Mouse (Mus musculus): ENCODE results near the gene Serpina3g. TPM values are rescaled to one million over a fixed set of nuclear protein-coding genes. Genes with fewer than 3 reads are reported as not detected.
"Not testable (repeated sequence)": the region's sequence is repeated elsewhere in the genome, so short reads cannot be mapped to it uniquely, and the experiment has no call there.

Serpina3g gene
- 0.56 and 0.80 TPM in 2 replicates for polyA plus RNA-seq (2015; fragmentation: Nextera tagmentation; extraction: Ambion mirVana)

DNA sequence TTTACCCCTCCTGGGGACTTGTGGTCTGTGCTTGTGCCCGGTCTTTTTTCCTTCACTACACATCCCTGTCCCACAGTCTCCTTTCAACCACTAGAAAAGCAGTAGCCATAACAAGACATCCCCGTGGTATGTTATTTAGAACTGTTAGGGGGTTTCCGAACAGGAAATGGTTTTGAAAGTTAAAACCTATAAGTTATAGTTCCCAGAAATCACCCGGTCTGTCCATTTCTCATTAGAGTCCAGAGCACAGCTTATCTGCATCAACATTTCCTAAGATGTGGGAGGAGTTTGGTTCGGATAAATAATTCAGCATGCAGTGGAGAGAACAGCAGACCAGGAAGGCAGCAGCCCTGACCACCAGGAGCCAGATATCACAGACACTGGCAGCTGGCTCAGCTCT lies at the start of gene Serpina3g:
Gene Serpina3g (plus strand): TSS at position 331 of the 400 bp plus-strand sequence.
- no peaks in the 10 kb centered on the region for H3K27me3 ChIP-seq (replicated peaks)
- WGBS = 72% methylated on average over 5 of the region's 5 CpGs
- no peak for ATAC-seq (replicated peaks)
- H3K4me1 ChIP-seq = no peaks in the 10 kb centered on the region
- no peak within 1 kb of the TSS for H3K27ac ChIP-seq
- H3K4me3 ChIP-seq = no peak within 1 kb of the TSS
- H3K4me2 ChIP-seq = no peak within 1 kb of the TSS
- H3K9me3 ChIP-seq = no peaks in the 10 kb centered on the region
- no peak within 1 kb of the TSS for H3K9ac ChIP-seq
- no peaks in the 10 kb centered on the region for H3K36me3 ChIP-seq (replicated peaks)

DNA sequence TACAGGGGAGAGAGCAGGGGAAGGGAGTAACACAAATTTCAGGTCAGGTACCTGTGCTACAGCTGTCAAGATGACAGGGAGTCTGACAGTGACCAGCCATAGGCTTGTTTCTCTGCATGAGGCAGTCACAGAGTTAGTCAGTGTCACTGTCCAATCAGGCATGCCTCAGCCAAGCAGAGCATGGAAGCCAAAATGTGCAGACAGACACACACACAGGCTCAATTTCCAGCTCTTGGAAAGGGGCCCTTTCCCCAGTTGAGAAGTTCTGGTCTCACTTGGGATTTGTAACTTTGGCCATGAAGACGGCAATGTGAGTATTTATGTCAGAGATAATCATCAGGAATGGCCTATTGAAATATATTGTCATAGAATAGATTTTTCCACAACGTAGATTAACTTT lies 46.8 kb upstream of the Serpina3g start:
- Histone ChIP-seq H3K4me1 (no peaks in the 10 kb centered on the region), H3K27ac (no peak overlapping the region), H3K27me3 (replicated peaks) (no peaks in the 10 kb centered on the region), H3K9me3 (no peaks in the 10 kb centered on the region), H3K4me2 (no peak overlapping the region), H3K36me3 (replicated peaks) (no peaks in the 10 kb centered on the region), H3K9ac (no peak overlapping the region), H3K4me3 (no peak overlapping the region)
- ATAC-seq (replicated peaks) = no peak
- WGBS = 71% methylated on average over 2 of the region's 2 CpGs

DNA sequence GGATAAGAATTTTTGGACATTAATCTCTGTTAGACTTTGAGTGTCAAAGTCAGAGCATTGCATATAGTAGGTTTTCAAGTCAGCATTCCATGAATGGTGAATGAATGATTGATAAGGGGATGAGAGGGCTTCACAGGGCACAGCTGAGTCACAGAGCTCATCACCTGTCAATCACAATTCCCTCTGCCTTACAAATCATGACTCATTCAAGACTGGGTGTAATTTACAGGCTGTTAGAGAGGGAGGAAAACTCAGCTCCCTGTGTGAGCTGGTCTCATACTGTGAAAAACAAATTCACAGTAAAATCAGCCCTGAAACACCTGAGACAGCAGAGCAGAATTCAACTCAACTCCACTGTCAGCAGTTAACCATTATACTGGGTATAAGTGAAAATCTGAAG lies 45.2 kb upstream of the Serpina3g start:
- no peak overlapping the region for H3K9ac ChIP-seq
- H3K9me3 ChIP-seq = no peaks in the 10 kb centered on the region
- H3K4me1 ChIP-seq = no peaks in the 10 kb centered on the region
- no peak overlapping the region for H3K27ac ChIP-seq
- ATAC-seq (replicated peaks) = no peak
- H3K4me3 ChIP-seq = no peak overlapping the region
- H3K4me2 ChIP-seq = no peak overlapping the region
- H3K27me3 ChIP-seq (replicated peaks) = no peaks in the 10 kb centered on the region
- H3K36me3 ChIP-seq (replicated peaks) = no peaks in the 10 kb centered on the region

DNA sequence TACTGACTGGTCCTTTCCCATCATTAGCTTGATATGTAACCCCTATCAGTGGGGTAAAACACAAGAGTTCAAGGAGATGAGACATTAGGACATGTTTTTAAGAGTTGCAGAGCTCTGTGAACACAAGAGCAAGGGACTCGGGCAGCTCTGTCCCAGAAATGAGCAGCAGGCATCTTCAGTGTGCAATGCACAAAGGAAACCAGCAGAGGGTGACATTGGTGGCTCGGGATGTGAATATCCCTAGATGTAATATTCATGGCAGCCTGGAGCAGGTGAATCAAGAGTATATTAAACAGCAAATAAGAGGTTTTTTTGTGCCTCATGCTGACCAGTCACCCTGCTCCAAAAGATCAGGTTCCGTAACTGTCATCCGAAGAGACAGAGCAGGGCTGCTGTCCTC lies 26.9 kb upstream of the Serpina3g start:
- 80% methylated on average over 4 of the region's 4 CpGs for WGBS
- H3K4me1 ChIP-seq = no peaks in the 10 kb centered on the region
- ATAC-seq (replicated peaks) = no peak

DNA sequence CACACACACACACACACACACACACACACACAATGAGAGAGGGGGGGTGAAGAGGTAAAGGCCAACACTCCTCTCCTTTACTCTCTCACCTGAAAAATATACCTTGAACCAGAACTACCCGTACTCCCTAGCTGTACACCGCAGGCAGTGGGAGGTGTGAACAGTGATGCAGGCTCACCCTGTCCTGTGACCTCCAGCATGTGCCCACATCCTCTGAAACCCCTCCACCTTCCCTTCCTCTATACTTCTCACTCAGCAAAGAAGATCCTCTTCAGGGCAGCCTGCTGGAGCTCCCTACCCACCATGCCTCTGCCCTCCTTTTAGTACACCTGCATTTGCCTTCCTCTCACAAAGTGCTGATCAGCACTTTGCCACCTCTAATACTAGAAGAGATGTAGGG lies 26.2 kb upstream of the Serpina3g start:
- no peaks in the 10 kb centered on the region for H3K4me1 ChIP-seq
- H3K27ac ChIP-seq = no peak overlapping the region
- no peaks in the 10 kb centered on the region for H3K36me3 ChIP-seq (replicated peaks)
- no peak overlapping the region for H3K4me2 ChIP-seq
- no peak overlapping the region for H3K4me3 ChIP-seq
- WGBS = 91% methylated on average over 2 of the region's 2 CpGs
- ATAC-seq (replicated peaks) = no peak
- no peaks in the 10 kb centered on the region for H3K9me3 ChIP-seq
- no peaks in the 10 kb centered on the region for H3K27me3 ChIP-seq (replicated peaks)
- H3K9ac ChIP-seq = no peak overlapping the region

More for the DNA sequence above, 26.9 kb upstream of the Serpina3g start:
- no peak overlapping the region for H3K9ac ChIP-seq
- H3K36me3 ChIP-seq (replicated peaks) = no peaks in the 10 kb centered on the region
- H3K27ac ChIP-seq = no peak overlapping the region
- no peaks in the 10 kb centered on the region for H3K9me3 ChIP-seq
- no peak overlapping the region for H3K4me3 ChIP-seq
- H3K4me2 ChIP-seq = no peak overlapping the region
- H3K27me3 ChIP-seq (replicated peaks) = no peaks in the 10 kb centered on the region

DNA sequence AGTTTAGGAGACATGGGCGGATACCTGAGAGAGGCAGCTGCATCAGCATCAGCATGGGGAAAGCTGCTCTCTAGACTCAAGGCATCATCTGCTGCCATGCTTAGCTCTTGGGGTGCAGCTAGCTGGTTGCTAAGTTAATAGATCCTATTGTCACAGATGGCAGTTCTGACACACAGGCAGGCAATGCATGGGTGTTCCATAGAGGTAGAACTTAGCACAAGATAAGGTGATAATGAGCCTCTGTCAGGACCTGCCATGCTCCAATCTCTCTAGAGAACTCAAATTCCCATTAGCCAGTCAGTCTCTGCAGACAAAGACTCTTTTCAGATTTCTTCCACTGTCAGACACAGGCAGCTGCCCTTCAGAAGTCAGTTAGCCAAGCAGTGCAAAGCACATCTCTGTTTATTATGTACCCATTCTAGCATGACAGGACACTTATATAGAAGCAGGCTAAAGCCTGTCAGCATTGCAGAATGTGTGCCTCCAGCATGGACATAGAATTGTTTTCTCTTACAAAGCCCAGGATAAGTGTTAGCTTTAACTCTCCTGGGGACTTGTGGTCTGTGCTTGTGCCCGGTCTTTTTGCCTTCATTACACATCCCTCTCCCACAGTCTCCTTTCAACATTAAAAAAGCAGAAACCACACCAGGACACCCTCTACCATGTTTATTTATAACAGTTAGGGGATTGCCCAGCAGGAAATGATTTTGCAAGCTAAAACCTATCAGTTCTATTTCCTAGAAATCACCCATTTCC lies 22.2 kb upstream of the Serpina3g start:
- no peak overlapping the region for H3K4me3 ChIP-seq
- H3K27me3 ChIP-seq (replicated peaks) = no peaks in the 10 kb centered on the region
- no peak overlapping the region for H3K9ac ChIP-seq
- H3K27ac ChIP-seq = 0 out of 2 replicates have a peak overlapping the region, but pooled peaks have one; percentile 11
- 34% methylated on average over 2 of the region's 2 CpGs for WGBS
- no peaks in the 10 kb centered on the region for H3K36me3 ChIP-seq (replicated peaks)
- H3K4me1 ChIP-seq = no peaks in the 10 kb centered on the region
- no peaks in the 10 kb centered on the region for H3K9me3 ChIP-seq
- peak; percentile 54 for ATAC-seq (replicated peaks)
- no peak overlapping the region for H3K4me2 ChIP-seq

DNA sequence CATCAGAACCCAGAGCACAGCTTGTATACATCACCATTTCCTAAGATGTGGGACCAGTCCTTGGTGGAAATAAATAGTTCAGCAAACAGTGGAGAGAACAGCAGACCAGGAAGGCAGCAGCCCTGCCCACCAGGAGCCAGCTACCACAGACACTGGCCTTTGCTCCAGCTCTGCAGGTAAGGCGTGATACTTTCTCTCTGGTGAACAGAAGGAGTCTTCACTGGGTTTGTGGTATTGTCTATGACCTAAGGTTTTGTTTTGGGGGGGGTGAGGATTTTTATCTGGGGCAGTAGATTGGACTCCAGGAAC lies 21.6 kb upstream of the Serpina3g start, which contains the start of gene Serpina3f:
Gene Serpina3f (plus strand): TSS at position 100 of the 309 bp plus-strand sequence.
- Histone ChIP-seq H3K4me2 (no peak within 1 kb of the TSS), H3K9ac (no peak within 1 kb of the TSS), H3K36me3 (replicated peaks) (no peaks in the 10 kb centered on the region), H3K27ac (0 out of 2 replicates have a peak within 1 kb of the TSS, but pooled peaks have one; percentile 11), H3K4me1 (no peaks in the 10 kb centered on the region), H3K4me3 (no peak within 1 kb of the TSS), H3K27me3 (replicated peaks) (no peaks in the 10 kb centered on the region), H3K9me3 (no peaks in the 10 kb centered on the region)
- no peak for ATAC-seq (replicated peaks)
- WGBS = 51% methylated on average over 1 of the region's 1 CpGs

DNA sequence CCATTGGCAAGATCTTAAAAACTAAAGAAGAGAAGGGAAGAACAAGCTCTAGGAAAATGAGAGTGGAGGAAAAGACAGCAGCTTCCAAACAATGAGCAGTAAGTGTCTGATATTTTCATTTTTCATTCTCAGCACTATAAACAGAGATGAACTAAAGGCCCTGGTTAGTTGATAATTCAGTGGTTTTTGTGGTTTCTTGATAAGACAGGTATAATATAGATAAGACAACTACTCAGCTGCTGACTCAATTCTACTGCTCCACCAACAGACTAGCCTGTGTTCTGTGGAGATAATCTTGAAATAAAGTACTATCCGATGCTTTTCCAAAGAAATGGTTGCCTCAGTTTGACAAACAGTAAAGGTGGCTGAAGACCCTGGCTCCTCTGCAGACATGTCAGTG lies 20.8 kb upstream of the Serpina3g start:
- H3K9ac ChIP-seq = no peak overlapping the region
- no peaks in the 10 kb centered on the region for H3K4me1 ChIP-seq
- no peak overlapping the region for H3K27ac ChIP-seq
- 94% methylated on average over 1 of the region's 1 CpGs for WGBS
- ATAC-seq (replicated peaks) = no peak
- no peaks in the 10 kb centered on the region for H3K9me3 ChIP-seq
- no peaks in the 10 kb centered on the region for H3K36me3 ChIP-seq (replicated peaks)
- H3K27me3 ChIP-seq (replicated peaks) = no peaks in the 10 kb centered on the region
- H3K4me2 ChIP-seq = no peak overlapping the region
- no peak overlapping the region for H3K4me3 ChIP-seq

DNA sequence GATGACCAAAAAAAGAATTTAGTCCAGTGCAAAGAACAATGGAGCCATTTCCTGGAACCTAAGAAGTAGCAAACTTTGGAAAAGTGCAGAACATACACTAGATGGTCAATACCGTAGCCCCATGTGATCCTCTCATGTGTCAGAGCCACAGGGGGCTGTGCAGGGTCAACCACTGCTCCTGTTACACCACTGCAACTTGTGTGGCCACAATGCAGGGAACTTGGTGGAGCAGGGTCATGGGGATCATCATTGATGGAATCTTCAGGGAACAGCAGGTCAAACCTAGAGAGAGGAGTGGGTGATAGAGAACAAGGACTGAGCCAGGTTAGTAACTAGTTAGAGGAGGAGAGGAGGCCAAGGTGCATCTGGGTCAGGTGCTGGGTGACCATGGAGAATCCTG lies 14.4 kb upstream of the Serpina3g start:
- Histone ChIP-seq H3K9me3 (no peaks in the 10 kb centered on the region), H3K4me3 (no peak overlapping the region), H3K27ac (no peak overlapping the region), H3K4me2 (no peak overlapping the region), H3K9ac (no peak overlapping the region), H3K27me3 (replicated peaks) (no peaks in the 10 kb centered on the region), H3K36me3 (replicated peaks) (no peaks in the 10 kb centered on the region), H3K4me1 (no peaks in the 10 kb centered on the region)
- no peak for ATAC-seq (replicated peaks)
- WGBS = 79% methylated on average over 1 of the region's 1 CpGs

DNA sequence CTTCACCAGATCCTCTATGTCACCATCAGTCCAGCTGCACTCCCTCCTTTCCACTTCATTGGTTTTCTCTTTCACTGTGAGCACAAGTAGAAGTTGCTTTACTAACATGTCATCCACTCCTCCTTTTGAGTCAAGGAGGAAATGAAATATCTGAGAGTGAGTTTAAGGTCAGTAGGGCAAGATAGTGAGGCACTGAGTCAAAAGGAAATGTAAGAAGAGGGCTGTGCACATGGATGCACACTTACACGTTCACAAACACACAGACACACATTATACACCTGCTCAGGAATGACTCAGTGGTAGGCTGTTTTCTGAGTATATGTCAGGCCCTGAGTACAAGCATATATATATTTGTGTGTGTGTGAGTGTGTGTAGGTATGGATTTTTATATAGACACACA lies 12.4 kb upstream of the Serpina3g start:
- Histone ChIP-seq H3K27ac (no peak overlapping the region), H3K9ac (no peak overlapping the region), H3K4me2 (no peak overlapping the region), H3K4me3 (no peak overlapping the region), H3K36me3 (replicated peaks) (no peaks in the 10 kb centered on the region), H3K27me3 (replicated peaks) (no peaks in the 10 kb centered on the region), H3K4me1 (no peaks in the 10 kb centered on the region), H3K9me3 (no peaks in the 10 kb centered on the region)
- ATAC-seq (replicated peaks) = no peak
- WGBS = 73% methylated on average over 1 of the region's 1 CpGs

DNA sequence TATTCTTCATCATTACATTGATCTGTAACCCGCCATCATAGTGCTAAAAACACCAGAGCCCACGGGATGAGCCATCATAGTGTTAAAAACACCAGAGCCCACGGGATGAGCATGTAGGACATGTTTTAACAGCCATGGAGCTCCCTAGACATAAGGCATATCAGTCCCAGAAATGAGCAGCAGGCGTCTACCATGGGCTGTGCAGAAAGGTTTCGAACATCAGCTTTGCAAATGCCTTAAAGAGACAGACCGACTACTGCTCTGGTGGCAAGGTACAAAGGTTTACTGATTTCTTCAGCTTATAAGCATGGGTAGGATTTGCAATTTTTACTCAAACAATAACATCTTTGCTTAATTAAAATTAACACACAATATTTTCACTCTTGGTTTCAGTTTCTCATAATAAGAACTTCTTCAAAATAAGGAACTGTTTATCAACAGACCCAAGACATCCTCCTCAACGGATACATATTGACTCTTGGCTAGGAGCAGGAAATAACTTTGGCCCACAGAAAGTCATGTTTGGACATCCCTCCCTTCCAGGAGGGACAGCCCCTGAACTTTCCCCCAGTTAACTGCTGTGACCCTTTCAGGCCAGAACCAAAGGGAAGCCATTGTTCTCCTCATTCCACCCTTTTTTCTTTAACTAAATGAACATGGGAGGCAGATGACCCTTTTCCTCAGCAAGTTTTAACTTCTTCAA lies 11.3 kb upstream of the Serpina3g start:
- Histone ChIP-seq H3K4me1 (no peaks in the 10 kb centered on the region), H3K36me3 (replicated peaks) (no peaks in the 10 kb centered on the region), H3K9ac (no peak overlapping the region), H3K9me3 (no peaks in the 10 kb centered on the region), H3K27me3 (replicated peaks) (no peaks in the 10 kb centered on the region), H3K4me3 (no peak overlapping the region), H3K27ac (no peak overlapping the region), H3K4me2 (no peak overlapping the region)
- WGBS = 76% methylated on average over 7 of the region's 7 CpGs
- no peak for ATAC-seq (replicated peaks)

DNA sequence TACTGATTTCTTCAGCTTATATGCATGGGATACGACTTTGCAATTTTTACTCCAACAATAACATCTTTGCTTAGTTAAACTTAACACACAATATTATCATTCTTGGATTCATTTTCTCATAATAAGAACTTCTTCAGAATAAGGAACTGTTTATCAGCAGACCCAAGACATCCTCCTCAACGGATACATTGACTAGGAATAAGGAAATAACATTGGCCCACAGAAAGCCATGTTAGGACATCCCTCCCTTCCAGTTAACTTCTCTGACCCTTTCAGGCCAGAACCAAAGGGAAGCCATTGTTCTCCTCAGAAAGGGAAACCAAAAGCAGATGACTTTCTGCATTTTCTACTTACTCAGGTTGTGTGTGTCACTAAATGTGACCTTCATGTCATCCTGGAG lies 5.3 kb upstream of the Serpina3g start:
- Histone ChIP-seq H3K4me1 (no peaks in the 10 kb centered on the region), H3K9ac (no peak overlapping the region), H3K27ac (no peak overlapping the region), H3K4me2 (no peak overlapping the region), H3K9me3 (no peaks in the 10 kb centered on the region), H3K36me3 (replicated peaks) (no peaks in the 10 kb centered on the region), H3K4me3 (no peak overlapping the region), H3K27me3 (replicated peaks) (no peaks in the 10 kb centered on the region)
- no peak for ATAC-seq (replicated peaks)
- WGBS = 84% methylated on average over 2 of the region's 2 CpGs

DNA sequence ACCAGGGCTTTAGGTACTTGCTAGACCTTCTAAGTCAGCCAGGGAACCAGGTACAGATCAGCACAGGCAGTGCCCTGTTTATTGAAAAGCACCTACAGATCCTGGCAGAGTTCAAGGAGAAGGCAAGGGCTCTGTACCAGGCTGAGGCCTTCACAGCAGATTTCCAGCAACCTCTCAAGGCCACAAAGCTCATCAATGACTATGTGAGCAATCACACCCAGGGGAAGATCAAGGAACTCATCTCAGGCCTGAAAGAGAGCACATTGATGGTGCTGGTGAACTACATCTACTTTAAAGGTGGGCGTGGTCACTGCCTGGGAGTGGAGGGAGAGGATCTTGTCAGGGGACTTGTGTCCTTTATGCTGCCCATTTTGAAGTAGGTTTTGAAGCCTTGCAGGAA lies 2.0 kb downstream of the Serpina3g start:
- not testable (repeated sequence) for H3K9ac ChIP-seq; ATAC-seq (replicated peaks); H3K4me2 ChIP-seq; H3K9me3 ChIP-seq; H3K36me3 ChIP-seq (replicated peaks); H3K4me3 ChIP-seq; H3K4me1 ChIP-seq; H3K27me3 ChIP-seq (replicated peaks); H3K27ac ChIP-seq
- WGBS = 97% methylated on average over 1 of the region's 1 CpGs

Data from midbrain, embryonic 15.5 days (tissue).